Mouse (Mus musculus) liver, embryonic 14.5 days (tissue): ENCODE measurements at regions not wholly inside any gene's neighbourhood (a gene's known extent, or its start where the extent isn't known, plus 50 kb on each side); places are given as distances from the start of the nearest gene placed in this dataset.

ENCODE experiments used
- CTCF ChIP-seq: IDR thresholded peaks from 2 replicates; pipeline ENCODE4 v1.5.1; 2016; ENCODE audit warnings: antibody characterized with exemption, low read depth, control low read depth
- EP300 ChIP-seq: IDR thresholded peaks from 2 replicates; pipeline ENCODE4 v1.6.1; 2016; ENCODE audit warnings: antibody characterized with exemption, low read depth

- no peak for TF ChIP-seq EP300
- no peak for TF ChIP-seq CTCF
These were observed 245.4 kb upstream of the Rtl1 start for GRCm38 (mm10) chr12:109845602-109845906.
